Mouse (Mus musculus) liver, adult 2 months (tissue): ENCODE measurements around the gene Rcn3. TPM values are rescaled to one million over a fixed set of nuclear protein-coding genes. Genes with fewer than 3 reads are reported as not detected.
A peak's percentile ranks its signal among the peaks of the same experiment; 100 is the strongest.

ENCODE experiments used
- DNase-seq: peaks from one replicate; pipeline ENCODE4 v3.0.0-alpha.2; 2011; ENCODE audit warnings: low read depth, low spot score; ENCODE audit errors: extremely low read depth
- H3K27ac ChIP-seq: fragments of 200-500 bp; replicated peaks from 2 replicates; pipeline ENCODE4 v1.5.1; 2012; ENCODE audit warnings: low read depth, mild to moderate bottlenecking, control low read depth, inconsistent platforms, low read length; ENCODE audit not compliant: insufficient read depth
- H3K27me3 ChIP-seq: fragments of 200-500 bp; 2 replicates; pipeline ENCODE4 v1.6.1; 2012; ENCODE audit warnings: mild to moderate bottlenecking, moderate library complexity, low read length, inconsistent platforms; ENCODE audit not compliant: control insufficient read depth, insufficient read depth
- H3K36me3 ChIP-seq: fragments of 200-500 bp; 2 replicates; pipeline ENCODE4 v1.6.1; 2012; ENCODE audit warnings: low read length, inconsistent platforms; ENCODE audit not compliant: control insufficient read depth, insufficient read depth
- H3K4me1 ChIP-seq: fragments of 200-500 bp; 2 replicates; pipeline ENCODE4 v1.6.1; 2011; ENCODE audit warnings: low read length; ENCODE audit not compliant: control insufficient read depth, insufficient read depth
- H3K4me3 ChIP-seq: fragments of 200-500 bp; 2 replicates; pipeline ENCODE4 v1.5.1; 2011; ENCODE audit warnings: low read depth, mild to moderate bottlenecking, control low read depth, low read length, moderate library complexity; ENCODE audit not compliant: insufficient read depth
- H3K79me2 ChIP-seq: fragments of 200-500 bp; 2 replicates; pipeline ENCODE4 v1.6.1; 2012; ENCODE audit warnings: inconsistent platforms, mild to moderate bottlenecking, low read length, moderate library complexity; ENCODE audit not compliant: control insufficient read depth, insufficient read depth
- H3K9ac ChIP-seq: fragments of 200-500 bp; 2 replicates; pipeline ENCODE4 v1.6.1; 2012; ENCODE audit warnings: low read depth, mild to moderate bottlenecking, control low read depth, inconsistent platforms, low read length
- CTCF ChIP-seq: fragments of 200-500 bp; IDR thresholded peaks from 2 replicates; pipeline ENCODE4 v1.5.1; 2011; ENCODE audit warnings: low read depth, low read length, control low read depth
- POLR2A ChIP-seq: fragments of 200-500 bp; IDR thresholded peaks from 2 replicates; pipeline ENCODE4 v1.6.1; 2011; ENCODE audit warnings: low read length, control low read depth; ENCODE audit not compliant: insufficient read depth; ENCODE audit errors: extremely low read depth
- WGBS: fragments of 180-500 bp; shearing (Covaris S2); methylation state at CpG from one replicate; pipeline ENCODE4 v1.1.7; 2018; 5-methylcytosine and 5-hydroxymethylcytosine counted together
- polyA plus RNA-seq: library from polyadenylated mRNA; depleted of rRNA; stranded (reverse); fragments of >200 nt; gene quantifications from 2 replicates; pipeline ENCODE4 v1.2.3, GENCODE M21; 2012
- total RNA-seq: library from RNA; depleted of rRNA; stranded (reverse); fragments of >200 nt; gene quantifications from 2 replicates; pipeline ENCODE4 v1.2.3, GENCODE M21; 2014

Rcn3 gene
- total and polyA plus RNA-seq, 2 experiments = 6.7 to 14.9 TPM

DNA sequence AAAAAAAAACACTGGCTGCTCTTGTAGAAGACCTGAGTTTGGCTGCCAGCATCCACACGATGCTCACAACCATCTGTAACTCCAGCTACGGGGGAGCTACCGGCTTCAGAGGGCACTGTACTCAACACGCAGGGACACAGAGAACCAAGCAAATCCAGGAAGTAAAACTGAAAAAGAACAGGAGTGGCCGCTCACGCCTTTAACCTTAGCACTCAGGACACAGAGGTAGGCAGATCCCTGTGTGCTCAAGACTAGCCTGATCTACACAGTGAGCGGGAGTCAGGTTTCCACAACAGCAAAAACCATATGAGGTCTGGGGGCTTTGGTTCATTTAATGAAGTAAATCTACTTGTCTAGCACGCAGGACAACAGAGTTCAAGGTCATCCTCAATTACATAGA lies 13.5 kb upstream of the Rcn3 start:
- H3K4me1 ChIP-seq = peaks cover 14% of the 10 kb centered on the region
- no peaks in the 10 kb centered on the region for H3K27me3 ChIP-seq
- DNase-seq = no peak
- H3K79me2 ChIP-seq = no peaks in the 10 kb centered on the region
- WGBS = 86% methylated on average over 8 of the region's 8 CpGs
- no peak overlapping the region for H3K27ac ChIP-seq
- no peak overlapping the region for H3K4me3 ChIP-seq
- peaks cover 4% of the 10 kb centered on the region; the same call in 1 of the 2 replicates for H3K36me3 ChIP-seq
- TF ChIP-seq POLR2A (no peak), CTCF (no peak)
- no peak overlapping the region for H3K9ac ChIP-seq

DNA sequence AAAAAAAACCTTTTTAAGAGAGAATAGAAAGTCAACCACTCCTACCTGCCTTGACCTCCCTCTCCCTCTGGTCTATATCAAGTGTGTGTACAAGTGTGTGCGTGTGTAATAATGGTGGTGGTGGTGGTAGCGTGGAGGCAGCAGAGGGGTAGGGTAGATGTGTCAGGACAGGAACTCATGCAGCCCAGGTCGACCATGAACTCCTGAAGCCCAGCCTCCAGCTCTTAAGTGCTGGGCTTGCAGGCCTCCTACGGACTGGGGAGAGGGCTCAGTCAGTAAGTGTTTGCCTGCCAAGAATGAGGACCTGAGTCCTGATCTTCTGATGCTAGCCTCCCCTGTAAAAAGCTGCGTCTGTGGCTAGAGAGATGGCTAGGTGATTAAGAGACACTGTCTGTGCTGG lies 12.9 kb upstream of the Rcn3 start:
- no peak for TF ChIP-seq CTCF
- no peak for TF ChIP-seq POLR2A
- H3K4me1 ChIP-seq = peaks cover 14% of the 10 kb centered on the region
- H3K36me3 ChIP-seq = peaks cover 8% of the 10 kb centered on the region; the same call in 1 of the 2 replicates
- no peak overlapping the region for H3K9ac ChIP-seq
- H3K4me3 ChIP-seq = no peak overlapping the region
- DNase-seq = no peak
- 83% methylated on average over 5 of the region's 5 CpGs for WGBS
- no peaks in the 10 kb centered on the region for H3K79me2 ChIP-seq
- no peaks in the 10 kb centered on the region for H3K27me3 ChIP-seq
- no peak overlapping the region for H3K27ac ChIP-seq

DNA sequence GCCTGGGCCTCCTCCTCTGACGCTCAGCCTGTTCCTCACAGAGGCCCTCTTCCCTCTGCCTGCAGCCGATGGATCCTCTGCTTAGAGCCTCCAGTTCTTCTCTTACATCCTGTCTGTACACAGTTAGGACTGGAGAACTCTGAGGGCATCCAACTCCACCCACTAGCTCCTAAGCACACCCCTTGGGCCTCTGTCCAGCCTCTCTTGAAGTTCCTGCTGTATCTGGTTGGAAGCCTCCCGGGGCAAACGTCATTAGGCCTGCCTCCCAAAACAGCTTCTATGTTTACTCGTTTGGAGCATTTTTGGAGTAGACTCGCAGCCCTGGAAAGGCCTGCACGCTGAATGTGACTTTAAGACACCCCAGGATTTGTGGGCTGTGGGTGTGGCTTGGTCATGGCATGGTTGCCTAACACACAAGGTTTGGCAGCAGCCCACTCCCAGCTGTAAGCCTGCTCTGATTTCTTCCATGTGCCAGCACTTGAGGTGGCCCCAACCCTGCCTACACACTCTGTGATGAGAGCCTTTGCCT lies 11.7 kb upstream of the Rcn3 start, which contains the start of gene Fcgrt:
Gene Fcgrt, minus strand, starts transcription at position 200 of the 529 bp plus-strand sequence.
- DNase-seq = peak; percentile 100
- under 1% methylated on average over 7 of the region's 7 CpGs for WGBS
- Histone ChIP-seq H3K36me3 (peaks cover 10% of the 10 kb centered on the region; the same call in 1 of the 2 replicates), H3K4me1 (peaks cover 14% of the 10 kb centered on the region), H3K27ac (peak within 1 kb of the TSS; percentile 95), H3K27me3 (no peaks in the 10 kb centered on the region), H3K79me2 (no peaks in the 10 kb centered on the region), H3K4me3 (peak within 1 kb of the TSS; percentile 69), H3K9ac (peak within 1 kb of the TSS; percentile 84)
- TF ChIP-seq POLR2A (peak; percentile 82), CTCF (no peak)

DNA sequence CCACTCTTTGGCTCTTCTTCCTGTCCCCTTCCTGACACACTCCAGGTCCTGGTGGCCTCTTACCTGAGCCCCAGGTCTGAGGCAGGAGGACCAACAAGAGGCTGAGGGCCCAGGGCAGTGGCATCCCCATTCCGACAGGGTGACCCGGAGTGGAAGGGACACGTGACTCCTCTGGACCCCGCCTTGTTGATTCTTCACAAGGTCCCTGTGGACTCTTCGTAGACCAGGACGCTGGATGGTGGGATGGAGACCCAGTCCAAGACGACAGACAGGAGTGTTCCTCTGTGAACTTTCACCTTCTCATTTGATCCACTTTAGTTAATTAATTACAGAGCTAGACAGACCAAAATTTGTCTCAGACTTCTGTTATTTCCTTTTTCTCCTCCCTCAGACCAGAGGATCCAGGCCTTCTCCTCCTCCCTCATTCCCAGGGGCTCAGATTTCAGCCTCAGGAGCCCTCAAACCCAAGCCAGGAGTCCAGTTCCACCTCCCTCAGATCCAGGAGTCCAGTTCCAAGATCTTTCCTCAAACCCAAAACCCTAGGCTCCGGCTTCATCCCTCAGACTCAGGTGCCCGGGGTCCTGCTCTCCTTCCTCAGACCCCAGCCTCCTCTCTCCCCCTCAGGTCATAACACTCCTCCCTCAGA lies 11.0 kb upstream of the Rcn3 start:
- Histone ChIP-seq H3K27me3 (no peaks in the 10 kb centered on the region), H3K4me1 (peaks cover 14% of the 10 kb centered on the region), H3K4me3 (peak overlapping the region; percentile 69), H3K79me2 (no peaks in the 10 kb centered on the region), H3K9ac (peak overlapping the region; percentile 84), H3K36me3 (peaks cover 13% of the 10 kb centered on the region; the same call in 1 of the 2 replicates), H3K27ac (peak overlapping the region; percentile 95)
- peak; percentile 22; the same call in 1 of the 2 replicates for TF ChIP-seq CTCF
- TF ChIP-seq POLR2A = no peak
- 6% methylated on average over 9 of the region's 9 CpGs for WGBS
- DNase-seq = peak; percentile 82

DNA sequence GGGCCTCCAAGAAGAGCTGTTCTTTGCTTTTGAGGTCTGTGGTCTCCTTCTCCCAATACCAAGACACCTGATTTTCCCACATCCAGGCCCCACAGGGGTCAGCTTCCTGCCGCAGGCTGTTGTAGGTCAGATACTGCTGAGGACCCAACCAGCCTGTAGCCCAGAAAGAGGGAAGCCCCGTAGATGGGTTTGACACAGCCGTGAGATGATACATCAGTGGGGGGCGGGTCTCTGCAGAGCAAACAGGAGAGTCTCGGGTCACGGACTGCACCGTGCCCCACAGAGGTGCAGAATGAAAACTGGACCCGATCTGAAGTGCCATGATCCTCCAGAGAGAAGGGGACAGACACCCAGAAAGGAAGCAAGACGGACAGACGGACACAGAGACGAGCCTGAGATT lies 10.4 kb upstream of the Rcn3 start:
- TF ChIP-seq CTCF = no peak
- TF ChIP-seq POLR2A = no peak
- Histone ChIP-seq H3K27ac (peak overlapping the region; percentile 95), H3K4me1 (peaks cover 14% of the 10 kb centered on the region), H3K4me3 (peak overlapping the region; percentile 69), H3K79me2 (no peaks in the 10 kb centered on the region), H3K9ac (peak overlapping the region; percentile 63), H3K36me3 (peaks cover 17% of the 10 kb centered on the region; the same call in 1 of the 2 replicates), H3K27me3 (no peaks in the 10 kb centered on the region)
- no peak for DNase-seq
- 16% methylated on average over 11 of the region's 11 CpGs for WGBS

DNA sequence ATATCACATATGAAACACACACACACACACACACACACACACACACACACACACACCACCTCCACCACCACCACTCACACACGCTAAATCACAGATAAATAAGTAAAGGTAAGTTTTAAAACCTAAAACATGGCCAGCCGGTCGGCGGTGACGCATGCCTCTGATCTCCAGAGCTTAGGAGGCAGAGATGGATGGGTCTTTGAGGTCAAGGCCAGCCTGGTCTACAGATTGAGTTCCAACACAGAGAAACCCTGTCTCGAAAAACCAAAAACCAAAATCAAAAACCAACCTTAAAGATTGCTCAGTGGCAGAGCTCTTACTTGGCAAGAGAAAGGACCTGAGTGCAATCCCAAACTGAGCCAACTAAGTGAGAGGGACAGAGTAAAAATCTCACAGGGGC lies 8.0 kb upstream of the Rcn3 start:
- H3K9ac ChIP-seq = no peak overlapping the region
- no peaks in the 10 kb centered on the region for H3K27me3 ChIP-seq
- WGBS = 80% methylated on average over 6 of the region's 6 CpGs
- TF ChIP-seq POLR2A = no peak
- TF ChIP-seq CTCF = no peak
- no peak for DNase-seq
- H3K4me3 ChIP-seq = no peak overlapping the region
- H3K79me2 ChIP-seq = no peaks in the 10 kb centered on the region
- peaks cover 25% of the 10 kb centered on the region; the same call in 1 of the 2 replicates for H3K36me3 ChIP-seq
- peaks cover 17% of the 10 kb centered on the region for H3K4me1 ChIP-seq
- H3K27ac ChIP-seq = no peak overlapping the region
